Mouse (Mus musculus) layer of hippocampus, postnatal 14 days (tissue): ENCODE data around the gene Mrpl52. TPM values are rescaled to one million over a fixed set of nuclear protein-coding genes. Genes with fewer than 3 reads are reported as not detected.

ENCODE experiments used
- DNase-seq, 2 experiments: peaks; one replicate each; pipeline ENCODE4 v3.0.0; 2021 to 2022; ENCODE audit warnings: low spot score in 2 of 2, mixed read lengths in 1 of 2
- long read RNA-seq, 2 experiments: library from polyadenylated mRNA; stranded (forward); transcript quantifications; one replicate each; pipeline ENCODE4 v2.0.0; 2021
- total RNA-seq, 2 experiments: library from RNA; stranded (reverse); gene quantifications; 2 replicates each; pipeline ENCODE4 v1.2.3; 2021

The Mrpl52 gene
- 10 to 100 TPM; 92.7 to 96.6 TPM for total RNA-seq
- long read RNA-seq, experiment 1, transcript Mrpl52-201 (5 exons, 418 nt), result major isoform, 20 of 27 reads
- long read RNA-seq, experiment 1, partial matches to known transcripts, result 1 of 27 reads
- long read RNA-seq, experiment 1, other reads (novel, unspliced or antisense), result 1 of 27 reads
- long read RNA-seq, experiment 2, transcript Mrpl52-201 (5 exons, 418 nt), result major isoform, 48 of 72 reads
- long read RNA-seq, experiment 2, transcript Mrpl52-204 (4 exons, 463 nt), result minor isoform, 7 of 72 reads
- long read RNA-seq, experiment 2, partial matches to known transcripts, result 2 of 72 reads
- long read RNA-seq, experiment 2, other reads (novel, unspliced or antisense), result 14 of 72 reads

GRCm38 (mm10) chr14:54426689-54427398, at the start of gene Mrpl52:
Gene Mrpl52, plus strand, starts transcription at chr14:54426909.
- DNase-seq, result peak; percentile 92 to 93

GRCm38 (mm10) chr14:54377166-54377565, 49.5 kb upstream of the Mrpl52 start:
- no peak for DNase-seq

DNA sequence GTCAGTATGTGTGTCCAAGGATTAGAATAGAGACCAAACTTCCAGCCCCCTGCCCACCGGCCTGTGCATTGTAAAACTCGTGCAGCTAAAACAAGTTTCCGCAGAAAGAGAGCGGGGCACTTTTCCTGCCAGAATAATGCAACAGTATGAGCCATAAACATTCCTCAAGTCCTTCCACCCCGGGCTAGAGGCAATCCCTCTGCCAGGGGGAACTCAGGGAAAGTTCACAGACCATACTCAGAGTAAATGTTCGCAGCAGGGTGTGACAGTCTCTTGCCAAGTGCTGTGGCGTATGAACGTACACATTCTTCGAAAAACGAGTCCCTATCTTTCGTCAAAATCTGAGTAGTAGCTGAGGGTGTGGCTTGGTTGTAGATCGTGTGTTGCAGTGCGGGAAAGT, 47.1 kb upstream of the Mrpl52 start:
- no peak for DNase-seq

DNA sequence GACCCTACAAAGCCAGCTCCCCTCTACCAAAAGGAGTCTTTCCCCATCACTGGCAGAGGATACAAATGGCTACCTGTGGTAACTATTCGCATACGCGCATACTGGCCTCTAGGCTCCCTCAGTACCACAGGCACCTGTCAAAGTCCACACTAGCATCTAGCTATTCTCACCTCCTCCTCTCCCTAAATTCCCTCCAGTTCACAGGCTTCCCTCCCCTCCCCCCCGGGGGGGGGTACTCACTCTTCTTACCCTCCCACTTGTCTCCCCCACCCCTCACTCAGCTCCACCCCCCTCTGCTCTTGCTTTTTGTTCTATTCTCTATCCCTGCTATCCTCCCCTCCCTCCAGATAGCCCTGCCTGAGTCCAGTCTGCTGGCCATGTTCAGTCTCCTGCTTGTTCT, 46.1 kb upstream of the Mrpl52 start:
- no peak for DNase-seq

DNA sequence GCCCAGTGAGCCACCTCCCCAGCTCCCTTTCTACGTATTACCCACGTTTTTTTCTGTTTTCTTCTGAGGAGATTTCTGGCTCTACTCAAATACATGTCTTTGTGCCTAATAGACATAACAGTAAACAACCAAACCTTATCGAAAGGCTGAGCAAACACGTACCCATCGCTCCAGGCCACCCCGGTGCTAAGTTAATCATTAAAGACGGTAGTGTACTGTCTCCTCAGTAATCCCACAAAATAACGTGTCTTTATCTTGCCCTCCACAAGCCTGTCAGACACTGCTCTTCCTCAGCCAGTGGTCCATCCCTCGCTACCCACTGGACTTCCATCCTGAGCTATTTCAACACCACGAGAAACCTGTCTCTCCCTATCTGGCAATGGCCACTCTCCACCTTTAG, 44.9 kb upstream of the Mrpl52 start:
- DNase-seq, result no peak

- DNase-seq, result no peak
Measured at GRCm38 (mm10) chr14:54382641-54383040, 44.1 kb upstream of the Mrpl52 start.

- DNase-seq, result no peak
Measured at GRCm38 (mm10) chr14:54383355-54383771, 43.3 kb upstream of the Mrpl52 start.

DNA sequence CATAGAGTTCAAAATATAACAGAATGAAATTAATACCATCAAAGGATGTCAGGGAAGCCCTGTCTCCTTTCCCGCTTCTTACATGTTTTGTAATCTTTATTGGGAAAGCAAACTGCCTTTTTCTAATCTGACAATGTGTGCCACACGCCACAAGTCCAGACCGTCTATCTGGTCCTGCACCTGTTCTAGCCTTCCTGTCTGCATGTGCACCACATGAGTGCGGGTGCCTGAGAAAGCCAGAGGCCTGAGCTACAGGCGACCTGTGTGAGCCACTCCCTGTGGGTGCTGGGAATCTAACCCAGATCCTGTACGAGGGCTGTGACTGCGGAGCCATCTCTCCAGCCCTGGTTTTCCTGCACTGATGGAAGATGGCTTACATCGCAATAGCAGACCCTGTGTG, 42.3 kb upstream of the Mrpl52 start:
- DNase-seq, result no peak

GRCm38 (mm10) chr14:54385968-54386618, 40.6 kb upstream of the Mrpl52 start:
- no peak for DNase-seq

DNA sequence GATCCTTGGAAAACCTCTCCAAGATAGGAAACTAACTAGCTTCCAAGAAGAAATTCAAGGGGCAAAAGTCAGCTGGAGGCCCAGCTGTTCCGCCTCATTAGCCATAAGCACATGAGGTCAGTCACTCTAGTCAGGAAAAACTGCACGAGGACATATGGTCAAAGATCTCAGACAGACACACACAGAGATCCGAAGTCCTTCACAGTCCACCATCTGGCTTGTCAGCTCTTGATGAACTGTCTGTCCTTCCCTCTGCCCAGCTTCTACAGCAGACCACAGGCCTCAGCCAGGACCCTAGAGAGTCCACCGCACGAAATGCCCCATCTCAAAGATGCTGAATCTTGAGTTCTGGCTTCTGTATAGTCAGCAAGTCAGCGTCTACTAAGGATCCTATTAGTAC, 39.2 kb upstream of the Mrpl52 start:
- DNase-seq, result no peak

GRCm38 (mm10) chr14:54390843-54391242, 35.9 kb upstream of the Mrpl52 start:
- no peak for DNase-seq

GRCm38 (mm10) chr14:54393794-54394193, 32.9 kb upstream of the Mrpl52 start:
- DNase-seq, result no peak

DNA sequence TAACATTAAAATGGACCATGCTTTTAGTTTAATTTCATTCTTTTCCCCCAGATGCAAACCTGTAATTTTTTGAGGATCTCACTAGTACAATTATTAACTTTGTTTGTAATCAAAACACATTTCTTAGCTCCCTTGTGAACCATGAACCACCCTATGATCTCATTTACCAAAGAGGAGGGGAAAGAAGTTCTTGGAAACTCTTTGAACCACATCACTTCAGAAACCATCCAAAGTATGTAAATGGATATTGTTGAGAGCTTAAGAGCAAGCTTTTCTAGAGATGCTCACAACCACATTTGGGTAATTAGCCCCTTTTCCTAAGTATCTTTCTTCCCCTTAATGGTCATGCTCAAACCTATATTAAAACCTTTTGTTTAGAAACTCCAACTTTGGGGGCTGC, 32.4 kb upstream of the Mrpl52 start:
- no peak for DNase-seq

- no peak for DNase-seq
Measured at GRCm38 (mm10) chr14:54396685-54397084, 30.0 kb upstream of the Mrpl52 start.

GRCm38 (mm10) chr14:54397872-54398527, 28.7 kb upstream of the Mrpl52 start:
- DNase-seq, result no peak

- DNase-seq, result no peak
Measured at GRCm38 (mm10) chr14:54398528-54398916, 28.2 kb upstream of the Mrpl52 start.

GRCm38 (mm10) chr14:54398921-54399382, 27.8 kb upstream of the Mrpl52 start:
- no peak for DNase-seq

GRCm38 (mm10) chr14:54401723-54402122, 25.0 kb upstream of the Mrpl52 start:
- no peak for DNase-seq

DNA sequence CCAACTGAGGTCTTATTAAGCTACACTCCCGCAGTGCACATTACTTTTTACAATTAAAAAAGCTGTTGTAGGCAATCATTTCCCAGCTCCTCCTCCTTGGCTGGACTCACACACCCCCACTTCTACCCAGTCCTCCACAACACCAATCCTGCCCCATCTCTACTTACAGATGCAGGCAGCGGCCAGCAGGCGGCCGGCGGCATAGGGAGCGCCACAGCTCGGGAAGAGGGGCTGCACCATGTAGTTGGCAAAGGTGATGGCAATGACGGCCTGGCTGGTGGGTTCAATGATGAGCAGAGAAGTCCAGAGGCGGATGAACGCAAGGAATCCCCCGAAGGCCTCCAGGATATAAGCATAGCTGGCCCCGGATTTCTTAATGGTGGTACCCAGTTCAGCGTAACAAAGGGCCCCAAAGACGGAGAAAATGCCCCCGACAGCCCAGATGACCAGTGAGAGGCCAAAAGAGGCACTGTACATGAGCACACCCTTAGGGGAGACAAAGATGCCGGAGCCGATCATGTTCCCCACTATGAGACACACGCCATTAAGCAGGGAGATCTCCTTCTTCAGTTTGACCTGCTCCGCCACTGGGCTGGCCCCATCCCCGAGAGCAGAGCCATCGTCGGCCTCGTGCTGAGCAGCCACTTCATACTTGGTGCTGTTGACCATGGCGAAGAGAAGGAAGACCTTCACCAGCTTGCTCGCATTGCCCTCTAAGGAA, 18.2 kb upstream of the Mrpl52 start:
- DNase-seq, result no peak

DNA sequence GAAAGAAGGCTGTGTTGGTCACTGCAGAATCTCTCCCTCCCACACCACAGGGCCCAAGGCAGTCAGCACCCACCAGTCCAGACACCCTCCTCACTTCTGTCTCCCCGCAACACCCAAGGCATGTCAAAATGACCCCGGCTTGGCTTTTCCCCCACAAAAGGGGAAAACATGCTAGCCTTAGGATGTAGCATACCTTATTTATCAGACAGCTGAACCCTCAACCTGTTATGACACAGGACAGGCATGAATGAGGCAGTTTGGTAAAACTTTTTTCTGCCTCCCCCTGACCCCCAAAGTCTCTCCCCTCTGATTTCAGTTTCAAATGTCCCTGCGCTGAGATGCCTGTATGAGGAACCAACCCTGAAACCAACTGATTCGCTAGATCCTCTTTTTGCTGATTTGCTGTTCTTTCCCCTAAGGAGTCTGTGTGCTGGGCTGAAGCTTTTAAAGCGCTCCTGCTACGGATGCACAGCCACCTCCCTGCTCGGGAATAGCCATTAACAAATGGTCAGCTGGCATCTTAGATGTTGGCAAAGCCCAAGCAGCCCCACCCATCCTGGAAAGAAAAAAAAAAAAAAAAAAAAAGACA, 17.6 kb upstream of the Mrpl52 start:
- no peak for DNase-seq
